ENCODE assay signal across 8 mouse cellular contexts in genomic region chr15:86038802-86039201, GRCm38 (mm10). TPM values are rescaled to one million over a fixed set of nuclear protein-coding genes. Genes with fewer than 3 reads are reported as not detected.
DNase-seq lines count a peak whose midpoint lies in the region; ATAC-seq and TF ChIP-seq lines count a peak whose summit lies in the region.

No protein-coding gene starts in this region.

- no peak for TF ChIP-seq POLR2A in heart, adult 2 months (IDR thresholded peaks at IDR 0.05; ENCODE audit: insufficient read depth, low read depth, low read length)
- TF ChIP-seq POLR2A in olfactory bulb, adult 2 months (IDR thresholded peaks at IDR 0.05; ENCODE audit: insufficient read depth, low read depth, low read length), result no peak

- no peaks in the 10 kb centered on the region for H3K79me2 ChIP-seq in heart, adult 2 months (replicated peaks; ENCODE audit: control insufficient read depth, insufficient read depth, low read length)

- 2% methylated on average over 2 of the region's 2 CpGs for WGBS in heart, adult 2 months
- WGBS in kidney, embryonic 14.5 days, result 0% methylated on average over 2 of the region's 2 CpGs
- WGBS in lung, embryonic 16.5 days, result 0% methylated on average over 2 of the region's 2 CpGs
- WGBS in olfactory bulb, adult 2 months, result 0% methylated on average over 2 of the region's 2 CpGs

- no peak overlapping the region for H3K9ac ChIP-seq in heart, adult 2 months (ENCODE audit: low read depth, low read length)
- no peak overlapping the region for H3K9ac ChIP-seq in kidney, embryonic 14.5 days (ENCODE audit: low read depth, low read length)
- no peak overlapping the region for H3K9ac ChIP-seq in lung, embryonic 16.5 days (ENCODE audit: low read length)

- TF ChIP-seq CTCF in heart, adult 2 months (IDR thresholded peaks at IDR 0.05), result peak; percentile 97
- peak; percentile 48; the same call in 1 of the 2 replicates for TF ChIP-seq CTCF in olfactory bulb, adult 2 months (IDR thresholded peaks at IDR 0.05; ENCODE audit: insufficient read depth, low read depth, low read length)

- no peaks in the 10 kb centered on the region; the same call in 1 of the 2 replicates for H3K27me3 ChIP-seq in heart, adult 2 months (ENCODE audit: control insufficient read depth, insufficient read depth, low read length)
- peaks cover 1% of the 10 kb centered on the region for H3K27me3 ChIP-seq in kidney, embryonic 14.5 days (ENCODE audit: control insufficient read depth, insufficient read depth, low read length)
- H3K27me3 ChIP-seq in lung, embryonic 16.5 days (ENCODE audit: control insufficient read depth, insufficient read depth, low read depth, low read length), result peaks cover 11% of the 10 kb centered on the region

- H3K36me3 ChIP-seq in heart, adult 2 months (ENCODE audit: control insufficient read depth, insufficient read depth, low read length), result no peaks in the 10 kb centered on the region
- no peaks in the 10 kb centered on the region for H3K36me3 ChIP-seq in kidney, embryonic 14.5 days (ENCODE audit: control insufficient read depth, insufficient read depth, low read length)
- H3K36me3 ChIP-seq in lung, embryonic 16.5 days (ENCODE audit: control insufficient read depth, insufficient read depth, low read length), result no peaks in the 10 kb centered on the region

- no peak overlapping the region for H3K27ac ChIP-seq in heart, adult 2 months
- H3K27ac ChIP-seq in kidney, embryonic 14.5 days (ENCODE audit: low read depth, low read length), result no peak overlapping the region
- H3K27ac ChIP-seq in lung, embryonic 16.5 days (ENCODE audit: low read length), result no peak overlapping the region
- no peak overlapping the region for H3K27ac ChIP-seq in olfactory bulb, adult 2 months (ENCODE audit: insufficient read depth, low read depth, low read length)

- peak; percentile 78; the same call in 1 of the 2 replicates for TF ChIP-seq EP300 in heart, adult 2 months (IDR thresholded peaks at IDR 0.05; ENCODE audit: insufficient read depth, low read depth, low read length)

- H3K4me2 ChIP-seq in kidney, embryonic 14.5 days (replicated peaks; ENCODE audit: low read depth, low read length), result no peak overlapping the region
- H3K4me2 ChIP-seq in lung, embryonic 16.5 days (ENCODE audit: low read depth, low read length), result no peak overlapping the region

- peak; percentile 92 for DNase-seq in CD4-positive, CD25-positive, alpha-beta regulatory T cell, adult 2 months (ENCODE audit: low read depth, low spot score)
- peak; percentile 71 for DNase-seq in adipocyte (ENCODE audit: low spot score)
- DNase-seq in embryo, embryonic 10.5 days (ENCODE audit: low spot score), result peak; percentile 86
- peak; percentile 53 to 60 for DNase-seq in heart, adult 2 months
- peak; percentile 48 for DNase-seq in urinary bladder, adult 2 months (ENCODE audit: low spot score)

- H3K4me3 ChIP-seq in heart, adult 2 months, result no peak overlapping the region
- no peak overlapping the region for H3K4me3 ChIP-seq in kidney, embryonic 14.5 days (ENCODE audit: low read length)
- no peak overlapping the region for H3K4me3 ChIP-seq in lung, embryonic 16.5 days (ENCODE audit: low read length)
- H3K4me3 ChIP-seq in olfactory bulb, adult 2 months (ENCODE audit: insufficient read depth, low read depth, low read length), result no peak overlapping the region

- peak; percentile 47 for ATAC-seq in kidney, embryonic 14.5 days (ENCODE audit: low FRiP score, low TSS enrichment)
- 0 out of 2 replicates have a peak, but pooled peaks have one; percentile 21 for ATAC-seq in lung, embryonic 16.5 days (ENCODE audit: low read depth)

- no peaks in the 10 kb centered on the region for H3K4me1 ChIP-seq in heart, adult 2 months (ENCODE audit: control insufficient read depth, insufficient read depth, low read length)
- peaks cover 4% of the 10 kb centered on the region; the same call in 1 of the 2 replicates for H3K4me1 ChIP-seq in kidney, embryonic 14.5 days (ENCODE audit: control insufficient read depth, insufficient read depth, low read length)
- H3K4me1 ChIP-seq in lung, embryonic 16.5 days (replicated peaks; ENCODE audit: control insufficient read depth, insufficient read depth, low read length), result peaks cover 3% of the 10 kb centered on the region; the same call in 1 of the 2 replicates
- peaks cover 10% of the 10 kb centered on the region; the same call in 1 of the 2 replicates for H3K4me1 ChIP-seq in olfactory bulb, adult 2 months (ENCODE audit: control insufficient read depth, insufficient read depth, low read length)

- no peaks in the 10 kb centered on the region for H3K9me3 ChIP-seq in kidney, embryonic 14.5 days (ENCODE audit: control insufficient read depth, low read length)
- H3K9me3 ChIP-seq in lung, embryonic 16.5 days (ENCODE audit: control insufficient read depth, low read length), result no peaks in the 10 kb centered on the region

- intact Hi-C loops in heart, adult 2 months (cut with DNase I), result loop anchor here (1.0 to 5.0 kb wide), 2 partner anchors 143 to 322 kb away; no protein-coding TSS in a partner anchor

RNA-seq across cellular contexts. Expression of gene Celsr1, which starts 5.2 kb away (rescaled TPM):
- 1 to 10 TPM; 4.5 to 5.0 TPM for total RNA-seq in heart, adult 2 months (2021)
- 4.3 and 5.2 TPM in 2 replicates for polyA plus RNA-seq in heart, adult 2 months (2012; rRNA removed)
- 6.8 and 8.8 TPM in 2 replicates for polyA plus RNA-seq in kidney, embryonic 14.5 days (2014; fragmentation: Nextera tagmentation; extraction: Ambion mirVana)
- 3.5 and 3.6 TPM in 2 replicates for polyA plus RNA-seq in lung, embryonic 16.5 days (2015; fragmentation: Nextera tagmentation; extraction: Ambion mirVana)
- not detected in 2 replicates for polyA plus RNA-seq in olfactory bulb, adult 2 months (2012; ENCODE audit: insufficient read depth, insufficient read length, low replicate concordance, missing spikeins)
- 0.80 and 1.0 TPM in 2 replicates for polyA plus RNA-seq in urinary bladder, adult 2 months (2012; rRNA removed)

RNA-seq across cellular contexts. Expression of gene Gramd4, which starts 18.7 kb away (rescaled TPM):
- 10 to 100 TPM; 27.6 to 31.5 TPM for total RNA-seq in heart, adult 2 months (2021)
- polyA plus RNA-seq in heart, adult 2 months (2012; rRNA removed), result 25.3 and 39.8 TPM in 2 replicates
- polyA plus RNA-seq in kidney, embryonic 14.5 days (2014; fragmentation: Nextera tagmentation; extraction: Ambion mirVana), result 6.5 and 9.7 TPM in 2 replicates
- polyA plus RNA-seq in lung, embryonic 16.5 days (2015; fragmentation: Nextera tagmentation; extraction: Ambion mirVana), result 9.2 and 11.2 TPM in 2 replicates
- polyA plus RNA-seq in olfactory bulb, adult 2 months (2012; ENCODE audit: insufficient read depth, insufficient read length, low replicate concordance, missing spikeins), result not detected in 2 replicates
- 13.2 and 17.5 TPM in 2 replicates for polyA plus RNA-seq in urinary bladder, adult 2 months (2012; rRNA removed)
